Mouse (Mus musculus): ENCODE measurements at regions not wholly inside any gene's neighbourhood (a gene's known extent, or its start where the extent isn't known, plus 50 kb on each side); places are given as distances from the start of the nearest gene placed in this dataset.
"Not testable (repeated sequence)": the region's sequence is repeated elsewhere in the genome, so short reads cannot be mapped to it uniquely, and the experiment has no call there.

- DNase-seq, result no peak
Observed at GRCm38 (mm10) chr10:19498112-19498511, 93.6 kb upstream of the Ifngr1 start.

GRCm38 (mm10) chr10:19502874-19503273 is 88.9 kb upstream of the Ifngr1 start:
- no peak for DNase-seq

GRCm38 (mm10) chr10:19503846-19504765 is 87.6 kb upstream of the Ifngr1 start:
- DNase-seq, result no peak

- DNase-seq, result no peak
Observed at GRCm38 (mm10) chr10:19505174-19505573, 86.6 kb upstream of the Ifngr1 start.

- no peak for DNase-seq
Observed at GRCm38 (mm10) chr10:19505979-19506378, 85.8 kb upstream of the Ifngr1 start.

GRCm38 (mm10) chr10:19506434-19506833 is 85.3 kb upstream of the Ifngr1 start:
- no peak for DNase-seq

GRCm38 (mm10) chr10:19508221-19508745 is 83.5 kb upstream of the Ifngr1 start:
- no peak for DNase-seq

GRCm38 (mm10) chr10:19510047-19510446 is 81.7 kb upstream of the Ifngr1 start:
- DNase-seq, result no peak

- not testable (repeated sequence) for DNase-seq
Observed at GRCm38 (mm10) chr10:19514366-19514765, 77.4 kb upstream of the Ifngr1 start.

GRCm38 (mm10) chr10:19514837-19515236 is 76.9 kb upstream of the Ifngr1 start:
- DNase-seq, result no peak

GRCm38 (mm10) chr10:19516011-19516410 is 75.7 kb upstream of the Ifngr1 start:
- no peak for DNase-seq

- no peak for DNase-seq
Observed at GRCm38 (mm10) chr10:19517093-19517492, 74.7 kb upstream of the Ifngr1 start.

- no peak for DNase-seq
Observed at GRCm38 (mm10) chr10:19518763-19519162, 73.0 kb upstream of the Ifngr1 start.

GRCm38 (mm10) chr10:19522198-19522597 is 69.6 kb upstream of the Ifngr1 start:
- no peak for DNase-seq

GRCm38 (mm10) chr10:19525939-19526338 is 65.8 kb upstream of the Ifngr1 start:
- DNase-seq, result no peak

- DNase-seq, result no peak
Observed at GRCm38 (mm10) chr10:19526353-19526752, 65.4 kb upstream of the Ifngr1 start.

GRCm38 (mm10) chr10:19529655-19530054 is 62.1 kb upstream of the Ifngr1 start:
- no peak for DNase-seq

GRCm38 (mm10) chr10:19530056-19530455 is 61.7 kb upstream of the Ifngr1 start:
- no peak for DNase-seq

- DNase-seq, result no peak
Observed at GRCm38 (mm10) chr10:19531452-19531851, 60.3 kb upstream of the Ifngr1 start.

- DNase-seq, result no peak
Observed at GRCm38 (mm10) chr10:19532790-19533189, 59.0 kb upstream of the Ifngr1 start.

- DNase-seq, result no peak
Observed at GRCm38 (mm10) chr10:19533846-19534245, 57.9 kb upstream of the Ifngr1 start.

Measured in cerebellum, postnatal 36 days (tissue).